Mouse (Mus musculus): Measurements from ENCODE around the gene Tubb1.

Gene Tubb1

GRCm38 (mm10) chr2:174450353-174450752, at the start of gene Tubb1:
Gene Tubb1 (plus strand): TSS chr2:174450695.
- in situ Hi-C loops (cut with MboI, MseI): no loop called here

- in situ Hi-C loops (cut with MboI, MseI): no loop called here
Observed at GRCm38 (mm10) chr2:174410222-174410621, 40.3 kb upstream of the Tubb1 start.

- in situ Hi-C loops (cut with MboI, MseI): no loop called here
Observed at GRCm38 (mm10) chr2:174413127-174413526, 37.4 kb upstream of the Tubb1 start.

GRCm38 (mm10) chr2:174415001-174415730, 35.3 kb upstream of the Tubb1 start:
- in situ Hi-C loops (cut with MboI, MseI): no loop called here

- in situ Hi-C loops (cut with MboI, MseI): no loop called here
Observed at GRCm38 (mm10) chr2:174415731-174416310, 34.7 kb upstream of the Tubb1 start, which contains the start of gene Nelfcd. Gene Nelfcd (plus strand): TSS chr2:174415804.

- in situ Hi-C loops (cut with MboI, MseI): loop anchor here (10.0 kb wide), 1 partner anchor 1406 kb away; no protein-coding TSS in a partner anchor
Observed at GRCm38 (mm10) chr2:174421107-174421506, 29.4 kb upstream of the Tubb1 start.

GRCm38 (mm10) chr2:174424301-174425085, 26.0 kb upstream of the Tubb1 start:
- in situ Hi-C loops (cut with MboI, MseI): loop anchor here (5.0 to 10.0 kb wide), 2 partner anchors 82 to 1410 kb away; no protein-coding TSS in a partner anchor

- in situ Hi-C loops (cut with MboI, MseI): loop anchor here (5.0 to 10.0 kb wide), 2 partner anchors 85 to 1412 kb away; no protein-coding TSS in a partner anchor
Observed at GRCm38 (mm10) chr2:174426856-174427255, 23.6 kb upstream of the Tubb1 start.

- in situ Hi-C loops (cut with MboI, MseI): loop anchor here (5.0 to 10.0 kb wide), 2 partner anchors 86 to 1413 kb away; no protein-coding TSS in a partner anchor
Observed at GRCm38 (mm10) chr2:174428076-174428835, 22.2 kb upstream of the Tubb1 start.

GRCm38 (mm10) chr2:174428996-174429591, 21.4 kb upstream of the Tubb1 start:
- in situ Hi-C loops (cut with MboI, MseI): loop anchor here (5.0 to 10.0 kb wide), 2 partner anchors 87 to 1414 kb away; no protein-coding TSS in a partner anchor

GRCm38 (mm10) chr2:174434943-174435342, 15.6 kb upstream of the Tubb1 start:
- in situ Hi-C loops (cut with MboI, MseI): no loop called here

GRCm38 (mm10) chr2:174436076-174436701, 14.3 kb upstream of the Tubb1 start:
- in situ Hi-C loops (cut with MboI, MseI): no loop called here

GRCm38 (mm10) chr2:174436916-174437696, 13.4 kb upstream of the Tubb1 start:
- in situ Hi-C loops (cut with MboI, MseI): no loop called here

- in situ Hi-C loops (cut with MboI, MseI): no loop called here
Observed at GRCm38 (mm10) chr2:174437697-174437982, 12.9 kb upstream of the Tubb1 start.

- in situ Hi-C loops (cut with MboI, MseI): no loop called here
Observed at GRCm38 (mm10) chr2:174438181-174438580, 12.3 kb upstream of the Tubb1 start.

- in situ Hi-C loops (cut with MboI, MseI): no loop called here
Observed at GRCm38 (mm10) chr2:174438737-174439449, 11.6 kb upstream of the Tubb1 start, which contains the start of gene Ctsz. Gene Ctsz (minus strand): TSS chr2:174439039.

- in situ Hi-C loops (cut with MboI, MseI): no loop called here
Observed at GRCm38 (mm10) chr2:174439450-174439838, 11.1 kb upstream of the Tubb1 start.

GRCm38 (mm10) chr2:174439961-174440360, 10.5 kb upstream of the Tubb1 start:
- in situ Hi-C loops (cut with MboI, MseI): no loop called here

GRCm38 (mm10) chr2:174441898-174442297, 8.6 kb upstream of the Tubb1 start:
- in situ Hi-C loops (cut with MboI, MseI): no loop called here

All from T-helper 2 cell (primary cell).